Mouse (Mus musculus) MEL (cell line): ENCODE measurements around the gene Rhbdl3. TPM values are rescaled to one million over a fixed set of nuclear protein-coding genes. Genes with fewer than 3 reads are reported as not detected.

Source experiments
- DNase-seq: peaks from one replicate; pipeline ENCODE4 v3.0.0; 2011; ENCODE audit warnings: low read depth, low spot score
- H3K27ac ChIP-seq: 2 replicates; pipeline ENCODE4 v1.5.1; 2012; ENCODE audit warnings: low read depth, mild to moderate bottlenecking, control low read depth, low read length, moderate library complexity; ENCODE audit not compliant: control insufficient read depth
- H3K27me3 ChIP-seq, 2 experiments: fragments of 150-350 bp in 1 of 2; sonication (generic) in 1 of 2; 2 replicates each; pipeline ENCODE4 v1.6.1; 2012; ENCODE audit warnings: low read length in 2 of 2, mild to moderate bottlenecking in 2 of 2, improper control_type of control experiment in 1 of 2, moderate library complexity in 1 of 2; ENCODE audit not compliant: insufficient read depth in 2 of 2, control insufficient read depth in 1 of 2
- H3K36me3 ChIP-seq, 2 experiments: 2 replicates each; pipeline ENCODE4 v1.6.1; 2012 to 2014; ENCODE audit warnings: low read length in 2 of 2, improper control_type of control experiment in 1 of 2, inconsistent platforms in 1 of 2, mild to moderate bottlenecking in 1 of 2; ENCODE audit not compliant: insufficient read depth in 2 of 2, control insufficient read depth in 1 of 2
- H3K4me1 ChIP-seq, 2 experiments: fragments of 150-350 bp in 1 of 2; sonication (generic) in 1 of 2; 2 replicates each; pipeline ENCODE4 v1.6.1; 2012; ENCODE audit warnings: low read length in 2 of 2, improper control_type of control experiment in 1 of 2, mild to moderate bottlenecking in 1 of 2; ENCODE audit not compliant: insufficient read depth in 2 of 2, control insufficient read depth in 1 of 2
- H3K4me3 ChIP-seq, 2 experiments: fragments of 150-350 bp in 1 of 2; sonication (generic) in 1 of 2; 2 replicates each; pipeline ENCODE4 v1.5.1; 2012; ENCODE audit warnings: low read depth in 2 of 2, low read length in 2 of 2, mild to moderate bottlenecking in 2 of 2, moderate library complexity in 2 of 2, control low read depth in 1 of 2, improper control_type of control experiment in 1 of 2; ENCODE audit not compliant: control insufficient read depth in 1 of 2, insufficient read depth in 1 of 2
- H3K79me2 ChIP-seq: 2 replicates; pipeline ENCODE4 v1.6.1; 2012; ENCODE audit warnings: mild to moderate bottlenecking, low read length, moderate library complexity; ENCODE audit not compliant: control insufficient read depth, poor library complexity, insufficient read depth
- H3K9ac ChIP-seq: 2 replicates; pipeline ENCODE4 v1.6.1; 2012; ENCODE audit warnings: low read depth, mild to moderate bottlenecking, control low read depth, low read length, moderate library complexity; ENCODE audit not compliant: control insufficient read depth, poor library complexity, severe bottlenecking
- H3K9me3 ChIP-seq: fragments of 150-350 bp; sonication (generic); replicated peaks from 2 replicates; pipeline ENCODE4 v1.6.1; 2012; ENCODE audit warnings: mild to moderate bottlenecking, low read length, improper control_type of control experiment, moderate library complexity; ENCODE audit not compliant: insufficient read depth
- CHD2 ChIP-seq: IDR thresholded peaks from 2 replicates; pipeline ENCODE4 v1.6.1; 2011; ENCODE audit warnings: low read length, improper control_type of control experiment
- E2F4 ChIP-seq: IDR thresholded peaks from 2 replicates; pipeline ENCODE4 v1.6.1; 2011; ENCODE audit warnings: low read depth, low read length, improper control_type of control experiment, borderline replicate concordance
- ELF1 ChIP-seq: IDR thresholded peaks from 2 replicates; pipeline ENCODE4 v1.6.1; 2014; ENCODE audit warnings: low read depth, mild to moderate bottlenecking, inconsistent platforms, low read length, improper control_type of control experiment, moderate library complexity
- EP300 ChIP-seq, 2 experiments: IDR thresholded peaks; 2 replicates each; pipeline ENCODE4 v1.6.1; 2011; ENCODE audit warnings: improper control_type of control experiment in 2 of 2, low read length in 2 of 2, low read depth in 1 of 2, mild to moderate bottlenecking in 1 of 2
- GABPA ChIP-seq: IDR thresholded peaks from 2 replicates; pipeline ENCODE4 v1.6.1; 2012; ENCODE audit warnings: low read depth, mild to moderate bottlenecking, inconsistent platforms, low read length, improper control_type of control experiment, moderate library complexity
- GATA1 ChIP-seq: IDR thresholded peaks from 2 replicates; pipeline ENCODE4 v1.6.1; 2011; ENCODE audit warnings: low read depth, low read length, improper control_type of control experiment
- MAFK ChIP-seq: IDR thresholded peaks from 2 replicates; pipeline ENCODE4 v1.6.1; 2011; ENCODE audit warnings: low read depth, mild to moderate bottlenecking, low read length, improper control_type of control experiment, borderline replicate concordance
- MAX ChIP-seq: IDR thresholded peaks from 2 replicates; pipeline ENCODE4 v1.6.1; 2011; ENCODE audit warnings: low read length, improper control_type of control experiment
- MAZ ChIP-seq: IDR thresholded peaks from 2 replicates; pipeline ENCODE4 v1.6.1; 2012; ENCODE audit warnings: low read depth, mild to moderate bottlenecking, inconsistent platforms, low read length, improper control_type of control experiment
- MYB ChIP-seq: IDR thresholded peaks from 2 replicates; pipeline ENCODE4 v1.6.1; 2011; ENCODE audit warnings: mild to moderate bottlenecking, low read depth, low read length, improper control_type of control experiment
- NELFE ChIP-seq: IDR thresholded peaks from 2 replicates; pipeline ENCODE4 v1.6.1; 2011; ENCODE audit warnings: low read depth, low read length, improper control_type of control experiment
- NRF1 ChIP-seq: IDR thresholded peaks from 2 replicates; pipeline ENCODE4 v1.6.1; 2014; ENCODE audit warnings: low read depth, mild to moderate bottlenecking, inconsistent platforms, low read length, improper control_type of control experiment, moderate library complexity; ENCODE audit not compliant: poor library complexity, insufficient read depth, severe bottlenecking
- POLR2A ChIP-seq, 2 experiments: IDR thresholded peaks; 2 replicates each; pipeline ENCODE4 v1.6.1; 2011 to 2012; ENCODE audit warnings: low read length in 2 of 2, mild to moderate bottlenecking in 2 of 2, control low read depth in 1 of 2, improper control_type of control experiment in 1 of 2, low read depth in 1 of 2, moderate library complexity in 1 of 2; ENCODE audit not compliant: control insufficient read depth in 1 of 2, insufficient read depth in 1 of 2, poor library complexity in 1 of 2
- POLR2AphosphoS2 ChIP-seq: IDR thresholded peaks from 2 replicates; pipeline ENCODE4 v1.6.1; 2011; ENCODE audit warnings: low read length, improper control_type of control experiment
- RAD21 ChIP-seq: IDR thresholded peaks from 2 replicates; pipeline ENCODE4 v1.6.1; 2011; ENCODE audit warnings: mild to moderate bottlenecking, low read depth, low read length, improper control_type of control experiment
- RCOR1 ChIP-seq: IDR thresholded peaks from 2 replicates; pipeline ENCODE4 v1.6.1; 2012; ENCODE audit warnings: low read depth, mild to moderate bottlenecking, inconsistent platforms, low read length, improper control_type of control experiment
- SIN3A ChIP-seq: IDR thresholded peaks from 2 replicates; pipeline ENCODE4 v1.6.1; 2012; ENCODE audit warnings: low read length, improper control_type of control experiment, inconsistent platforms
- SMC3 ChIP-seq: IDR thresholded peaks from 2 replicates; pipeline ENCODE4 v1.6.1; 2011; ENCODE audit warnings: low read depth, low read length, improper control_type of control experiment
- TAL1 ChIP-seq: IDR thresholded peaks from 2 replicates; pipeline ENCODE4 v1.6.1; 2012; ENCODE audit warnings: mild to moderate bottlenecking, inconsistent platforms, low read length, moderate library complexity, mixed read lengths
- TCF12 ChIP-seq: IDR thresholded peaks from 2 replicates; pipeline ENCODE4 v1.6.1; 2014; ENCODE audit warnings: low read depth, mild to moderate bottlenecking, inconsistent platforms, low read length, improper control_type of control experiment, moderate library complexity
- UBTF ChIP-seq: IDR thresholded peaks from 2 replicates; pipeline ENCODE4 v1.6.1; 2012; ENCODE audit warnings: low read depth, mild to moderate bottlenecking, inconsistent platforms, low read length, improper control_type of control experiment, moderate library complexity, borderline replicate concordance; ENCODE audit not compliant: insufficient read depth
- USF2 ChIP-seq, 2 experiments: IDR thresholded peaks; 2 replicates each; pipeline ENCODE4 v1.6.1; 2011 to 2012; ENCODE audit warnings: improper control_type of control experiment in 2 of 2, low read length in 2 of 2, borderline replicate concordance in 1 of 2, inconsistent platforms in 1 of 2, low read depth in 1 of 2, mild to moderate bottlenecking in 1 of 2; ENCODE audit not compliant: insufficient read depth in 1 of 2
- ZC3H11A ChIP-seq: IDR thresholded peaks from 2 replicates; pipeline ENCODE4 v1.6.1; 2012; ENCODE audit warnings: low read depth, mild to moderate bottlenecking, inconsistent platforms, low read length, improper control_type of control experiment
- ZKSCAN1 ChIP-seq: IDR thresholded peaks from 2 replicates; pipeline ENCODE4 v1.6.1; 2012; ENCODE audit warnings: low read depth, mild to moderate bottlenecking, inconsistent platforms, low read length, improper control_type of control experiment, moderate library complexity
- ZNF384 ChIP-seq: IDR thresholded peaks from 2 replicates; pipeline ENCODE4 v1.6.1; 2012; ENCODE audit warnings: low read depth, mild to moderate bottlenecking, inconsistent platforms, low read length, improper control_type of control experiment
- polyA plus RNA-seq, 2 experiments: library from polyadenylated mRNA; stranded (reverse) in 1 of 2; unstranded in 1 of 2; fragments of >175 nt in 1 of 2; fragments of >200 nt in 1 of 2; gene quantifications; 2 replicates each; pipeline versions ENCODE4 v1.2.1 to v1.2.4; 2012; ENCODE audit warnings: low replicate concordance in 2 of 2, low read depth in 1 of 2; ENCODE audit not compliant: insufficient read length in 2 of 2, insufficient read depth in 1 of 2, missing spikeins in 1 of 2
- total RNA-seq: library from RNA; depleted of rRNA; stranded (reverse); fragments of 300-350 nt; gene quantifications from 2 replicates; pipeline ENCODE4 v1.2.3, GENCODE M21; 2012

Rhbdl3 gene
- total and polyA plus RNA-seq, 3 experiments: 0.04 to 0.11 TPM; not detected in 1

GRCm38 (mm10) chr11:80283786-80284185 is 16.9 kb upstream of the Rhbdl3 start:
- no peaks in the 10 kb centered on the region for H3K36me3 ChIP-seq
- no peak for TF ChIP-seq RAD21
- TF ChIP-seq NELFE: no peak
- TF ChIP-seq TCF12: no peak
- no peak for TF ChIP-seq RCOR1
- no peak for TF ChIP-seq POLR2A (IDR thresholded peaks at IDR 0.05; ENCODE audit: control insufficient read depth in 1 of 2, insufficient read depth in 1 of 2, low read depth in 1 of 2, low read length in 2 of 2, poor library complexity in 1 of 2)
- TF ChIP-seq SMC3: no peak
- no peak for TF ChIP-seq SIN3A
- TF ChIP-seq, all 39 proteins: peak for 0
- Histone ChIP-seq H3K9me3 (no peaks in the 10 kb centered on the region), H3K9ac (no peak overlapping the region), H3K4me1 (no peaks in the 10 kb centered on the region), H3K79me2 (no peaks in the 10 kb centered on the region), H3K4me3 (no peak overlapping the region), H3K27ac (no peak overlapping the region), H3K27me3 (no peaks in the 10 kb centered on the region; a peak in 1 of 4 replicates)
- DNase-seq: no peak

GRCm38 (mm10) chr11:80284641-80285040 is 16.1 kb upstream of the Rhbdl3 start:
- Histone ChIP-seq H3K79me2 (no peaks in the 10 kb centered on the region), H3K27me3 (no peaks in the 10 kb centered on the region; a peak in 1 of 4 replicates), H3K4me3 (no peak overlapping the region), H3K36me3 (no peaks in the 10 kb centered on the region), H3K4me1 (no peaks in the 10 kb centered on the region)
- no peak for DNase-seq
- no peak for TF ChIP-seq NRF1
- no peak for TF ChIP-seq EP300 (IDR thresholded peaks at IDR 0.05; ENCODE audit: low read depth in 1 of 2, low read length in 2 of 2)
- no peak for TF ChIP-seq GATA1
- no peak for TF ChIP-seq MAZ
- no peak for TF ChIP-seq TAL1
- TF ChIP-seq ZC3H11A: no peak
- no peak for TF ChIP-seq ELF1
- TF ChIP-seq E2F4: no peak
- no peak for TF ChIP-seq SIN3A
- no peak for TF ChIP-seq MAFK
- TF ChIP-seq, all 39 proteins: peak for 0
- no peak overlapping the region for H3K27ac ChIP-seq
- H3K9ac ChIP-seq: no peak overlapping the region
- H3K9me3 ChIP-seq: no peaks in the 10 kb centered on the region

- Histone ChIP-seq H3K79me2 (no peaks in the 10 kb centered on the region), H3K27me3 (no peaks in the 10 kb centered on the region; a peak in 1 of 4 replicates), H3K36me3 (no peaks in the 10 kb centered on the region), H3K27ac (no peak overlapping the region), H3K4me1 (no peaks in the 10 kb centered on the region), H3K4me3 (no peak overlapping the region), H3K9me3 (no peaks in the 10 kb centered on the region), H3K9ac (peak overlapping the region; percentile 37; the same call in 1 of the 2 replicates)
- DNase-seq: peak; percentile 87
- TF ChIP-seq UBTF: no peak
- TF ChIP-seq E2F4: no peak
- TF ChIP-seq GABPA: no peak
- peak; percentile 81 for TF ChIP-seq ZC3H11A
- TF ChIP-seq MYB: no peak
- no peak for TF ChIP-seq NRF1
- TF ChIP-seq RCOR1: no peak
- TF ChIP-seq CHD2: no peak
- no peak for TF ChIP-seq POLR2AphosphoS2
- no peak for TF ChIP-seq TCF12
- TF ChIP-seq ZKSCAN1: no peak
- no peak for TF ChIP-seq GATA1
- TF ChIP-seq MAX: peak; percentile 74
- no peak for TF ChIP-seq EP300 (IDR thresholded peaks at IDR 0.05; ENCODE audit: low read depth in 1 of 2, low read length in 2 of 2)
- TF ChIP-seq MAZ: peak; percentile 50; the same call in 1 of the 2 replicates
- peak; percentile 33; the same call in 1 of the 2 replicates for TF ChIP-seq SIN3A
- no peak for TF ChIP-seq MAFK
- TF ChIP-seq ZNF384: no peak
- no peak for TF ChIP-seq USF2 (IDR thresholded peaks at IDR 0.05; ENCODE audit: borderline replicate concordance in 1 of 2, insufficient read depth in 1 of 2, low read depth in 1 of 2, low read length in 2 of 2)
Measured at GRCm38 (mm10) chr11:80287150-80287549, 13.6 kb upstream of the Rhbdl3 start.
